Mouse (Mus musculus) liver, embryonic 16.5 days (tissue): Measurements from ENCODE around the gene Gdf2. TPM values are rescaled to one million over a fixed set of nuclear protein-coding genes. Genes with fewer than 3 reads are reported as not detected.

Experiments
- ATAC-seq: fragments of 200-750 bp; cut with Nextera tagmentation; 2 replicates; pipeline ENCODE4 v1.8.0; 2017; ENCODE audit warnings: low read depth, mild to moderate bottlenecking, moderate number of reproducible peaks, moderate library complexity
- H3K27ac ChIP-seq: fragments of 300-500 bp; sonication (generic); 2 replicates; pipeline ENCODE4 v1.5.1; 2014; ENCODE audit warnings: mild to moderate bottlenecking, low read length
- H3K27me3 ChIP-seq: fragments of 300-500 bp; sonication (generic); 2 replicates; pipeline ENCODE4 v1.6.1; 2014; ENCODE audit warnings: low read depth, low read length, mixed read lengths; ENCODE audit not compliant: control insufficient read depth, insufficient read depth
- H3K36me3 ChIP-seq: fragments of 300-500 bp; sonication (generic); 2 replicates; pipeline ENCODE4 v1.6.1; 2014; ENCODE audit warnings: mild to moderate bottlenecking; ENCODE audit not compliant: control insufficient read depth, insufficient read depth
- H3K4me1 ChIP-seq: fragments of 300-500 bp; sonication (generic); 2 replicates; pipeline ENCODE4 v1.6.1; 2014; ENCODE audit warnings: low read depth, low read length, mixed read lengths; ENCODE audit not compliant: control insufficient read depth
- H3K4me2 ChIP-seq: fragments of 300-500 bp; sonication (generic); 2 replicates; pipeline ENCODE4 v1.6.1; 2014; ENCODE audit warnings: low read depth, low read length, mixed read lengths
- H3K4me3 ChIP-seq: fragments of 300-500 bp; sonication (generic); 2 replicates; pipeline ENCODE4 v1.5.1; 2014; ENCODE audit warnings: low read depth, mild to moderate bottlenecking, low read length
- H3K9ac ChIP-seq: fragments of 300-500 bp; sonication (generic); 2 replicates; pipeline ENCODE4 v1.6.1; 2014; ENCODE audit warnings: low read depth, low read length
- H3K9me3 ChIP-seq: fragments of 300-500 bp; sonication (generic); replicated peaks from 2 replicates; pipeline ENCODE4 v1.6.1; 2016; ENCODE audit warnings: low read length; ENCODE audit not compliant: control insufficient read depth
- WGBS: fragments of 180-500 bp; shearing (Covaris S2); extraction: QIAGEN DNeasy Blood & Tissue Kit; methylation state at CpG from one replicate; pipeline ENCODE4 v1.1.7; 2014; ENCODE audit not compliant: insufficient replicate concordance; 5-methylcytosine and 5-hydroxymethylcytosine counted together
- polyA plus RNA-seq: library from polyadenylated mRNA; unstranded; fragments of >200 nt; fragmentation: Nextera tagmentation; extraction: Ambion mirVana; gene quantifications from 2 replicates; pipeline ENCODE4 v1.2.1, GENCODE M21; 2015

The Gdf2 gene
- polyA plus RNA-seq, 1 experiment from 2014 or later: 10.1 TPM

DNA sequence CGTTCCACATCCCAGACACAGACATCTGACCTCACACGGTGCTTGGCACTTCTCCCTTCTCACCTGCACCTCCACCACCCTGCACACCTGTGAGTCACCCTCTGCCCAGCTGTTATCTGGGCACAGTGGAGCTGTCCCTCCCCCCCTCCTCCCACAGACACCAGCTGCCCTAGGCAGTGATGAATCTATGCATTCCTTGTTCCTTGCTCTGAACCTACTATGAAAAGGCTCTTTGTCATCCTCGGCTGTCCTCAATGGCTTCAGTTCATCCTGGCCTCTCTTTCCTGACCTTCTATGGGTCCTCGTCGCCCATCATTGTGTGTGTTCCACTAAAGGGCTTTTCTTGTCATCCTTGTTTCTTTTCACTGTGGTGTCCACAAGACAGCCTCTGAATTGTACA lies 33.9 kb downstream of the Gdf2 start:
- H3K4me3 ChIP-seq: no peak overlapping the region
- H3K9ac ChIP-seq: no peak overlapping the region
- no peaks in the 10 kb centered on the region for H3K9me3 ChIP-seq
- no peaks in the 10 kb centered on the region for H3K4me1 ChIP-seq
- no peak for ATAC-seq
- H3K4me2 ChIP-seq: no peak overlapping the region
- 55% methylated on average over 5 of the region's 5 CpGs for WGBS
- peaks cover 10% of the 10 kb centered on the region for H3K27me3 ChIP-seq
- no peaks in the 10 kb centered on the region for H3K36me3 ChIP-seq
- H3K27ac ChIP-seq: no peak overlapping the region

DNA sequence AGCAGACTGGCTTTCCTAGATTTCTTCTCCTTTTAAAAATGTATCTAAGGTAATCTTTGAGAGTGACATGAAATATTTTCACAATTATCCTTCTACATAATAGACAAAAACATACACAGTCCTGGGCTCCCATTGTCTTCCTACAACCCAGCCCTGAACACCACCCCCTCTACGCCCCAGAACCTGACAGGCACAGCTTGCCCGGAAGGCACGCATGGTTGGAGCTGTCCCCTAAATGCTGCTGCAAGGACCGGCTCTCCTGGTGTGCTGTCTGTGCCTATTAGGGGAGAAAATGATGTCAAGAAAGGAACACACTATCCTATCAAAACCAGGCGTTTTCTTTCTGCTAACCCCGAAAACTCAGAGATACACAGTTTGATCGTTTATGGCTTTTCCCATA lies 36.9 kb downstream of the Gdf2 start:
- Histone ChIP-seq H3K9ac (no peak overlapping the region), H3K4me3 (no peak overlapping the region), H3K27ac (no peak overlapping the region), H3K27me3 (peaks cover 10% of the 10 kb centered on the region), H3K4me2 (no peak overlapping the region), H3K4me1 (no peaks in the 10 kb centered on the region), H3K9me3 (no peaks in the 10 kb centered on the region), H3K36me3 (no peaks in the 10 kb centered on the region)
- no peak for ATAC-seq
- 47% methylated on average over 7 of the region's 7 CpGs for WGBS

DNA sequence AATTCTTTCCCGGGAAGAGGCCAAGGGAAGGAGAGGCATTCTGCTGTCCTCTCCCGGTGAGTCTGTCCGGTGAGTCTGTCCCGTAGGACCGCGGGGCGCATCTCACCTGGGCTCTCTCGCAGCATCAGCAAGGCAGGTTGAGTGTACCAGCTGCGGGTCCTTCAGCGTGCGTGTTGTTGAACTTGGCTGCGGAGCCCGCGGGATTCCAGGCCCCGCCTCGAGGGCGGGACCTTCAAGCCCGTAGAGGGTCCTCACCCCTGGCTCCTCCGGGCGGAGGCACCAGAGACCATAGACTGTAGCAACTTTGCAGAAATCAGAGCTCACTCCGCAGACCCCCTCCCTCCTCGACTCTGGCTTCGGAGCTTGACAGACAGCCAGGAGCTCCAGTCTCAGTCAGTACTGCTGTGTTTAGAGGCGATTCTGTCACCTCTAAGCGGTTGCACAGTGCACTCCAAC lies 37.8 kb downstream of the Gdf2 start, which contains the start of gene Zfp488:
TSS of gene Zfp488 (minus strand) at position 161 of the 456 bp plus-strand sequence.
- Histone ChIP-seq H3K4me3 (no peak within 1 kb of the TSS), H3K27ac (no peak within 1 kb of the TSS), H3K9ac (no peak within 1 kb of the TSS), H3K4me2 (no peak within 1 kb of the TSS), H3K9me3 (no peaks in the 10 kb centered on the region), H3K27me3 (peaks cover 10% of the 10 kb centered on the region), H3K36me3 (no peaks in the 10 kb centered on the region), H3K4me1 (no peaks in the 10 kb centered on the region)
- no peak for ATAC-seq
- WGBS: 5% methylated on average over 25 of the region's 25 CpGs

DNA sequence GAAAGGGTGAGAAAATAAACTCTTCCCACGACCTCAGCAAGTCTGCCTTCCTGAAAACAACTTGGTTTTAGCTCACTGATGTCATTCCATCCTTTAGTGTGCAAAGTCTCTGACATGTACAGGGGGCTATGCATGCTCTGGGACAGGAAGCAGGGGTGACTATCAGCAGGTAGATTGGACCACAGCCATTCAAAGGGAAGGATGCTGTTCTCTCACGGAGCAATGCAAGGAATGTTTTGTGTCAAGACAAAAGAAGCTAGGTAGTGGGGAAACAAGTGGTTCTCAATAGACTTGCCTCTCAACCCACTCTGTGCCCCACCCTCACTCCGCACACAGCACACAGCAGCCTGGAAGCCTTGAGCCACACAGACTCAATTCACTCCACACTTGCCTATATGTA lies 48.4 kb downstream of the Gdf2 start:
- H3K27me3 ChIP-seq: no peaks in the 10 kb centered on the region
- H3K4me2 ChIP-seq: no peak overlapping the region
- no peaks in the 10 kb centered on the region for H3K36me3 ChIP-seq
- WGBS: 40% methylated on average over 3 of the region's 3 CpGs
- ATAC-seq: no peak
- H3K4me1 ChIP-seq: no peaks in the 10 kb centered on the region
- no peaks in the 10 kb centered on the region for H3K9me3 ChIP-seq
- H3K27ac ChIP-seq: no peak overlapping the region
- no peak overlapping the region for H3K4me3 ChIP-seq
- H3K9ac ChIP-seq: no peak overlapping the region

DNA sequence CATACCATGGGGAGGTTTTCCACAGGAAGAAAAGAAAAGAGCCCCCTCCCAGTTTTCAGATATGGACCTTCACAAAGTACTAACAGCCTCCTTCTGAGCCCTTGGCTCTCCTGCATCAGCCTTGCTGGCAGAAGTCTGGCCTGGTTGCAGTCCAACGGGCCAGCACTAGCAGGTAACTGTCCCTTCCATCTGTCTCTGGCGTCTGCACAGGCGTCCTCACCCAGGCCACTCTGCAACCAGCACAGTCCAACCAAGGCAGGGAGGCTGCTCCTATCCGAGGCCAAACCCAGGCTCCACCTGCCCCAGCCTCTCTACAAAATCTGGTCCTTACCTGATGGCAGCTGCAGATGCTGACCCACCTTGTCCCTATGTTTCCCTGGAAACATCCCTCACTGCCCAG lies 51.1 kb downstream of the Gdf2 start:
- no peak for ATAC-seq
- no peak overlapping the region for H3K4me2 ChIP-seq
- WGBS: 44% methylated on average over 4 of the region's 4 CpGs
- no peak overlapping the region for H3K4me3 ChIP-seq
- H3K27ac ChIP-seq: no peak overlapping the region
- H3K4me1 ChIP-seq: no peaks in the 10 kb centered on the region
- no peak overlapping the region for H3K9ac ChIP-seq
- no peaks in the 10 kb centered on the region for H3K27me3 ChIP-seq
- H3K9me3 ChIP-seq: no peaks in the 10 kb centered on the region
- H3K36me3 ChIP-seq: no peaks in the 10 kb centered on the region

DNA sequence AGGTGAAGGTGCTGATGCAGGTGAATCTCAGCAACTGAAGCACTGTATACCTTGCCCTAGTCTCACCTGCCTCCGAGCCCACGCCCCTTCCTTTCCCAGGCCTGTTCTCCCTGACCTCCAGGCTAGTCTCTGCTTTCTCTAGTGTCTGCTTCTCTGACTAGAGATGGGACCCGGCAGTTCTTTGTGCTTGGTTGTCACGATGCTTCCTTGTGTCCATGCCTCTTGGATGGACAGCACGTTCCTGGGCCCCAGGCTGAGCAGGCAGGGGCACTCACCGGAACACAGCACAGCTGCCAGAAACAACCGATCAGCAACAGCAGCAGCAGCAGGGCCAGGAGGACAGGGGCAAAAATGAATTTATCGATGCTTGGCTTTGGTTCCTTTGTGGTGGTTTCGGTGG lies 52.2 kb downstream of the Gdf2 start:
- H3K9me3 ChIP-seq: no peaks in the 10 kb centered on the region
- H3K4me3 ChIP-seq: no peak overlapping the region
- WGBS: 75% methylated on average over 9 of the region's 9 CpGs
- H3K36me3 ChIP-seq: no peaks in the 10 kb centered on the region
- ATAC-seq: no peak
- no peaks in the 10 kb centered on the region for H3K4me1 ChIP-seq
- H3K27me3 ChIP-seq: no peaks in the 10 kb centered on the region
- H3K4me2 ChIP-seq: no peak overlapping the region
- no peak overlapping the region for H3K27ac ChIP-seq
- H3K9ac ChIP-seq: no peak overlapping the region

DNA sequence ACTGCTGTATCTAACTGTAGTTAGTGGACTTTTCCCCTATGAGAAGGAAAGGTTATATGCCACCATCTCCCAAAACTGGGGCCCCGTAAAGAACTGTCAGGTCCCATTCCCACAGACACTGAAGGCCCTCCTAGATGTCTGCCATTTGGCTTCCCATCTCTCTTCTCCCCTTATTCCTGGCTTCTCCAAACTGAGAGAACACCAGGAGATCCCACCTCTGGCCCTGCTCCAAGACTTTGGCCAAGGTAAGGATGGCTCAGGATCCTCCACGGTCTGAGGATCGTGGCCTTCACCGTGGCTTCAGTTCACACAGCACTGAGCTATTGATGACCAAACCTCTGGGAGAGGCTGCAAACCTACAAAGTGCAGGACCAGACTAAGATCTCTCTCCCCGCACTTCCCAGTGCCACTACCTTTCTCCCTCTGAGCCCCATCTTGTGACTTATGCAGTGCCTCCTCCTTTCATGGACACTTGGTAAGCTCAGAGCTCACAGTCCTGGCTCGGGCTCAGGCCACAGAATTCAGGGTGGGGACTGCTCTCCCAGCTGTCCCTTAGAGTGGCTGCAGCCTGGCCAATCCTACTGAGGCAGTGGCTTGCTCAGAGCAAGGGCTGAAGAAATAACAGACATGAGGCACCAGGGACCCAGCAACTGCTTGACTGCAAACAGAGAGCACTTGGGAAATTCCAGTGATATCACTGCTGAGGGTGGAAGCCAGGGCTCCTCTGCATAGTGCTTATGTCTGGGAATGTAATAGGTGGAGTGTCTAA lies 52.9 kb downstream of the Gdf2 start:
- H3K4me1 ChIP-seq: no peaks in the 10 kb centered on the region

More for the DNA sequence above, 52.9 kb downstream of the Gdf2 start:
- Histone ChIP-seq H3K27me3 (no peaks in the 10 kb centered on the region), H3K9ac (no peak overlapping the region), H3K27ac (no peak overlapping the region), H3K4me3 (no peak overlapping the region), H3K36me3 (no peaks in the 10 kb centered on the region), H3K4me2 (no peak overlapping the region), H3K9me3 (no peaks in the 10 kb centered on the region)
- 67% methylated on average over 6 of the region's 6 CpGs for WGBS
- no peak for ATAC-seq

Other genes with a start within 250 kb of the Gdf2 start
- 5.3 and 6.3 TPM in 2 replicates for gene Gdf10, start 17.5 kb upstream of the Gdf2 start, polyA plus RNA-seq
- gene Rbp3, start 13.0 kb downstream of the Gdf2 start, polyA plus RNA-seq: 0.04 and 0.05 TPM in 2 replicates
- not detected in 2 replicates for gene Zfp488, start 37.7 kb downstream of the Gdf2 start, polyA plus RNA-seq
- gene Gm30083, start 74.1 kb downstream of the Gdf2 start, polyA plus RNA-seq: not detected in 2 replicates
- gene Gm5460, start 75.7 kb downstream of the Gdf2 start, polyA plus RNA-seq: not detected in 2 replicates
- not detected in 2 replicates for gene Antxrl, start 111.7 kb downstream of the Gdf2 start, polyA plus RNA-seq
- gene Anxa8, start 144.9 kb downstream of the Gdf2 start, polyA plus RNA-seq: 0.07 and 0.08 TPM in 2 replicates
- not detected in 2 replicates for gene A630023A22Rik, start 161.7 kb downstream of the Gdf2 start, polyA plus RNA-seq
- not detected in 2 replicates for gene Npy4r, start 211.4 kb downstream of the Gdf2 start, polyA plus RNA-seq